Mouse (Mus musculus) WW6 (cell line): ENCODE measurements around the gene Olfr1145.

Source experiments
- DNase-seq: peaks from one replicate; pipeline ENCODE4 v3.0.0-alpha.2; 2013; ENCODE audit warnings: low read depth, low spot score

Gene Olfr1145

DNA sequence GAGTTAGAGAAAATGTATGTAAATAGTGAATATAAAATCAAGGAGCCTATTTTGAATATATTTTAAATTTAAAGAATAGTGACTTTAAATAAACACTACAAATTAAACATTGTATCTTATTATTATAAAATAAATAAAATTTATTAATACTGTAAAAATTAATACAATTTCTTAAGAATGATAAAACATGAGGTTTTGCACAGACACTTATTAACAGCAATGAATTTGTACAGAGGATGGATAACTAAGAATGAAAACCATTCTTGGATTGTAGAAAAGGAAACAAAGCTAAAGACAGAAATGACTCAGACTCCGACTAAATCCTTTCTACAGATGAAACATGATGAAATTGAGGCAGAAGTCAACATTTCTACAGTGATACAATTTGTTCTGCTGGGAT, at the start of gene Olfr1145:
TSS of gene Olfr1145 (plus strand) at position 301 of the 400 bp plus-strand sequence.
- no peak for DNase-seq

- DNase-seq = no peak
Measured at GRCm38 (mm10) chr2:87776143-87776542, 33.5 kb upstream of the Olfr1145 start.

DNA sequence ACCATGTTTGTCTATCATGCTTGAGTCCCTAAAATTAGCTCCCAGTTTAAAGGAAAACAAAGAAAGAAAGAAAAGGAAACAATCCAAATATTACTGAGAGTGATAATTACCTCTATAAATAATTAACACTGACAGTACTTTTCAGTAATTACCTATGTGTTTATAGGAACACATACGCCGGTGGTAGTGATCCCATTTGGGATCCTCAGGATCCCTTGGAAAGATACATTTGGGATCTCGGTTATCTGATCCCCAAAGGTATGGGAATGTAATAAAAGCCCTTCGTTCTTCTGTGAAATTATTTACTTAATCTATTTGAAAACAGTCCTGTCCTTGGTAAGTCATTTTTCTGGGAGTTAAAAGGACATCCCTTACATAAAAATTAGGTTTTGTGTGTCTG, 30.4 kb upstream of the Olfr1145 start, which contains the start of gene Olfr152:
TSS of gene Olfr152 (plus strand) at position 301 of the 400 bp plus-strand sequence.
- DNase-seq = no peak

GRCm38 (mm10) chr2:87800292-87800691, 9.3 kb upstream of the Olfr1145 start, which contains the start of gene Olfr1143:
Gene Olfr1143 (plus strand): TSS chr2:87800592.
- DNase-seq = no peak

GRCm38 (mm10) chr2:87830233-87830632, 20.6 kb downstream of the Olfr1145 start, which contains the start of gene Olfr1148:
Gene Olfr1148 (plus strand): TSS chr2:87830533.
- no peak for DNase-seq

GRCm38 (mm10) chr2:87843693-87844092, 34.1 kb downstream of the Olfr1145 start, which contains the start of gene Olfr1150-ps1:
Gene Olfr1150-ps1 (plus strand): TSS chr2:87843993.
- DNase-seq = no peak

DNA sequence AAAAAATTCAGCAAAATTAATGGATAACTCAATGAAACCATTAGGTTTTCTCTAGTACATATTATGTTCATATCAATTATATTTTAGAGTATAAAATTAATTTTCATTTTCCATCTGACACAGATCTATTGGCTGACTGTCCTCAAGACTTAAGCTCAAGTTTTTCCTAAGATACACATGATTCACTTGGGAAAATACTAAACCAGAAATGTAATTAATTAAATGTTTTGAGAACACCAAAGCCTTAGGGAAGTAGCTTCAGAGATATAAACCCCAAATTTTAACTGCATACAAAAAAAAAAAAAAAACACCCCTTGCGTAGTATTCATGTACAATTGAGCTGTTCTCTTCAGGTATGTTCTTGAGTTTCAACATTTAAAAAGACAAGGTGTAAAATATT, 45.9 kb downstream of the Olfr1145 start, which contains the start of gene Olfr1151:
TSS of gene Olfr1151 (plus strand) at position 301 of the 400 bp plus-strand sequence.
- DNase-seq = no peak
